Mouse (Mus musculus): ENCODE data around the gene Olfr1016.

The Olfr1016 gene

GRCm38 (mm10) chr2:85802444-85802843, at the start of gene Olfr1016:
Gene Olfr1016 (minus strand): TSS chr2:85802544.
- DNase-seq (ENCODE audit: low spot score): no peak

GRCm38 (mm10) chr2:85846730-85847129, 44.4 kb upstream of the Olfr1016 start, which contains the start of gene Olfr1020:
Gene Olfr1020 (plus strand): TSS chr2:85847030.
- no peak for DNase-seq (ENCODE audit: low spot score)

DNA sequence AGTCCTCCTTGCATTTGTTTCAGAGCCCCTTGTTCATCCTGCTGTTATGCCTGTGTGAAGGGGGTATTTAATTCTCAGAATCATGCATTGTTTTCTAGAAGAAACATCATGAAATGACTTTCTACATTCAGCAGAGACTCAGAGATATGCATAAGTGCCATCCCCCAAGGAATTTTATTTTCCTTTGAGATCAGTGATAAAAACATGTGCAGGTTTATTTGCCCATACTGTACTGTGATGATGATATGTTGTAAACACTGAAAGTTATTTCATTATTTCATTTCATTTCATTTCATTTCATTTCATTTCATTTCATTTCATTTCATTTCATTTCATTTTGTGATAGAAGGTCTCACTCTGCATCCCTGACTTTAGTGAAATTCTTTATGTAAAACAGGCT, 43.0 kb upstream of the Olfr1016 start, which contains the start of gene Olfr1019:
Olfr1019 (minus strand) TSS at position 101 of the 400 bp plus-strand sequence.
- DNase-seq (ENCODE audit: low spot score): no peak

- no peak for DNase-seq (ENCODE audit: low spot score)
Observed at GRCm38 (mm10) chr2:85818179-85818578, 15.8 kb upstream of the Olfr1016 start, which contains the start of gene Olfr1018. Gene Olfr1018 (plus strand): TSS chr2:85818479.

DNA sequence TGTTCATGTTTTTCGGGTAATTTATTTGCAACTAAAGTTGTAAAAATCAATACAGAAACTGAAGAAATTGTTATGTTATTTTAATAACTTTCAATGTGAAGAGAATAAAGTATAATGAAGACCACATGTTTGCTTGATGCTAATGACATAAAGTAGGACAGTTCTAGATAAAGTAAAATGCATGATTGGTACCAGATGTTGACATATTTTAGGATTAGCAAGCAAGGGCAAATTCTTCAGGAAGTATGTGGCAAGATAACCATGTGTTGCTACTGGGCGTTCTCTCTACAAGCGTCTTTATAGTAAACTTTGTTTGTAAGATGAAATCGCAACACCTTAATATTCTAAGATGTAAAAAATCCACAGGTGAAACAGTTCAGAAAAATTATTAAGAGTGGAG, 2.2 kb upstream of the Olfr1016 start:
- no peak for DNase-seq (ENCODE audit: low spot score)

DNA sequence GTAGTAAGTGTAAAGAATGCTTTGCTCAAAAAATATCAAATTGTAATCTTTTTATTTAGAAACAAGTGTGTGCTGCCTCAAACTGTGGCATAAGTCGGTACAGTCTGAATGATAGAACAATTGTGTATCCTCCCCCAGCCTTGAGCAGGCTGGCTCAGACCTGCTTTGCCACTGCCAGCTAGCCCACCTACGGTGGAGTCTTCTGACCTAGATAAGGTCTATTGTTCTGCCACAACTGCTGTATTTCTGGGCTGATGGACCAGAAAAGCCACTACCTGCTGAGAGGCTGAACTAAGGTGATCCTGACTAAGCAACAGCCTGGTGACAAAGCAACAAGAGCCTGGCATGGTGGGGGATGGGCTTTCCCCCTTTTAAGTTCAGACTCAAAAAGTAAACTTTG, 10.0 kb downstream of the Olfr1016 start:
- DNase-seq (ENCODE audit: low spot score): no peak

GRCm38 (mm10) chr2:85781717-85782116, 20.6 kb downstream of the Olfr1016 start, which contains the start of gene Olfr1015:
Gene Olfr1015 (plus strand): TSS chr2:85782017.
- DNase-seq (ENCODE audit: low spot score): no peak

GRCm38 (mm10) chr2:85772413-85772812, 29.9 kb downstream of the Olfr1016 start, which contains the start of gene Olfr1014:
Gene Olfr1014 (plus strand): TSS chr2:85772713.
- DNase-seq (ENCODE audit: low spot score): no peak

DNA sequence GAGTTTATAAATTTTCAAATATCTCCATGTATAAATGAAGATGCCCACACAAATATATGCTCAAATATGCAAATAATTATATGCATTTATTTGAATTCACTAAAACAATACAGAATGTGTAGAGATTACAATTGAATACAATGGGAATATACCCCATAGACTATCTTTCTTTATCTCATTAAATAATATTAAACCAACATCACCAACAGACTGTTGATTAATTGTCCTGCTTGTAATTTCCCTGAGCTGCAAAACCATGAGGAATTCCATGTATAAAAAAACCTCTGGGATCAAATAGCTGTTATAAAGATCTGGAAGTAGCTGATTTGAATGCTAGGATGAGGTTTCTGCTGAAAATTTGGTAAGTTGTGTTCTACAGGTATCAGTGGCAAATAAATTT, 35.5 kb downstream of the Olfr1016 start, which contains the start of gene Olfr1013:
Olfr1013 (plus strand) TSS at position 301 of the 400 bp plus-strand sequence.
- no peak for DNase-seq (ENCODE audit: low spot score)

- DNase-seq (ENCODE audit: low spot score): no peak
Observed at GRCm38 (mm10) chr2:85762666-85763065, 39.7 kb downstream of the Olfr1016 start, which contains the start of gene Olfr1012. Gene Olfr1012 (minus strand): TSS chr2:85762766.

DNA sequence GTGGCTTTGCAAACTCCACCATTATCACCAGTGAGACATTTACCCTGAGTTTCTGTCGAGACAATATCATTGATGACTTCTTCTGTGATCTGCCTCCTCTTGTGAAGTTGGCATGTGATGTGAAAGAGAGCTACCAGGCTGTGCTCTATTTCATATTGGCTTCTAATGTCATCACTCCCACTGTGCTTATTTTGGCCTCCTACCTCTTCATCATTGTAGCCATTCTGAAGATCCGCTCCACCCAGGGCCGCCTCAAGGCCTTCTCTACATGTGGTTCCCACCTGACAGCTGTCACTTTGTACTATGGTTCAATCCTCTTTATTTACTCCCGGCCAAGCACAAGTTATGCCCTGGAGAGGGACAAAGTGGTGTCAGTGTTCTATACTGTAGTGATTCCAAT, 48.5 kb downstream of the Olfr1016 start:
- DNase-seq (ENCODE audit: low spot score): no peak

Data from c-Kit-positive CD71-positive TER-119-positive erythroid progenitor cells, embryonic 14.5 days (primary cell).